Mouse (Mus musculus): ENCODE data around the gene Lcmt1. TPM values are rescaled to one million over a fixed set of nuclear protein-coding genes. Genes with fewer than 3 reads are reported as not detected.

Lcmt1 gene
- polyA plus RNA-seq, 1 experiment = 81.3 TPM

GRCm38 (mm10) chr7:123421958-123422357, 52.4 kb downstream of the Lcmt1 start:
- H3K27ac ChIP-seq (ENCODE audit: insufficient read depth, low read length) = no peak overlapping the region
- TF ChIP-seq POLR2A (IDR thresholded peaks at IDR 0.05; ENCODE audit: borderline replicate concordance, insufficient read depth, low read length) (no peak), CTCF (IDR thresholded peaks at IDR 0.05; ENCODE audit: borderline replicate concordance, insufficient read depth, low read depth, low read length) (no peak)
- DNase-seq = peak in 1 of 2 experiments; percentile 1
- no peak overlapping the region for H3K4me3 ChIP-seq (replicated peaks; ENCODE audit: insufficient read depth, low read depth, low read length)
- 96% methylated on average over 3 of the region's 3 CpGs for WGBS
- H3K27me3 ChIP-seq (ENCODE audit: control insufficient read depth, insufficient read depth, low read length) = no peaks in the 10 kb centered on the region
- H3K4me1 ChIP-seq (ENCODE audit: control insufficient read depth, insufficient read depth, low read length) = peaks cover 20% of the 10 kb centered on the region

GRCm38 (mm10) chr7:123424281-123424680, 54.7 kb downstream of the Lcmt1 start:
- no peak overlapping the region for H3K4me3 ChIP-seq (replicated peaks; ENCODE audit: insufficient read depth, low read depth, low read length)
- H3K27ac ChIP-seq (ENCODE audit: insufficient read depth, low read length) = no peak overlapping the region
- peak; percentile 23 to 39 for DNase-seq
- H3K4me1 ChIP-seq (ENCODE audit: control insufficient read depth, insufficient read depth, low read length) = peaks cover 16% of the 10 kb centered on the region
- TF ChIP-seq CTCF (IDR thresholded peaks at IDR 0.05; ENCODE audit: borderline replicate concordance, insufficient read depth, low read depth, low read length) (no peak), POLR2A (IDR thresholded peaks at IDR 0.05; ENCODE audit: borderline replicate concordance, insufficient read depth, low read length) (no peak)
- no peaks in the 10 kb centered on the region for H3K27me3 ChIP-seq (ENCODE audit: control insufficient read depth, insufficient read depth, low read length)
- 38% methylated on average over 6 of the region's 6 CpGs for WGBS

GRCm38 (mm10) chr7:123425134-123425757, 55.7 kb downstream of the Lcmt1 start:
- H3K27me3 ChIP-seq (ENCODE audit: control insufficient read depth, insufficient read depth, low read length) = no peaks in the 10 kb centered on the region
- peaks cover 11% of the 10 kb centered on the region for H3K4me1 ChIP-seq (ENCODE audit: control insufficient read depth, insufficient read depth, low read length)
- no peak overlapping the region for H3K27ac ChIP-seq (ENCODE audit: insufficient read depth, low read length)
- no peak overlapping the region for H3K4me3 ChIP-seq (replicated peaks; ENCODE audit: insufficient read depth, low read depth, low read length)
- peak; percentile 10 to 34 for DNase-seq
- 67% methylated on average over 6 of the region's 6 CpGs for WGBS
- TF ChIP-seq CTCF (IDR thresholded peaks at IDR 0.05; ENCODE audit: borderline replicate concordance, insufficient read depth, low read depth, low read length) (no peak), POLR2A (IDR thresholded peaks at IDR 0.05; ENCODE audit: borderline replicate concordance, insufficient read depth, low read length) (no peak)

- TF ChIP-seq CTCF (IDR thresholded peaks at IDR 0.05; ENCODE audit: borderline replicate concordance, insufficient read depth, low read depth, low read length) (no peak), POLR2A (IDR thresholded peaks at IDR 0.05; ENCODE audit: borderline replicate concordance, insufficient read depth, low read length) (no peak)
- 0 out of 2 replicates have a peak, but pooled peaks cover 5% of the 10 kb centered on the region for H3K4me1 ChIP-seq (ENCODE audit: control insufficient read depth, insufficient read depth, low read length)
- H3K27ac ChIP-seq (ENCODE audit: insufficient read depth, low read length) = no peak overlapping the region
- WGBS = 89% methylated on average over 8 of the region's 8 CpGs
- no peak overlapping the region for H3K4me3 ChIP-seq (replicated peaks; ENCODE audit: insufficient read depth, low read depth, low read length)
- no peaks in the 10 kb centered on the region for H3K27me3 ChIP-seq (ENCODE audit: control insufficient read depth, insufficient read depth, low read length)
- no peak for DNase-seq
Measured at GRCm38 (mm10) chr7:123429624-123430410, 60.2 kb downstream of the Lcmt1 start.

- WGBS = 91% methylated on average over 4 of the region's 4 CpGs
Measured at GRCm38 (mm10) chr7:123430411-123430705, 60.8 kb downstream of the Lcmt1 start.

GRCm38 (mm10) chr7:123431206-123431605, 61.6 kb downstream of the Lcmt1 start:
- Histone ChIP-seq H3K27me3 (ENCODE audit: control insufficient read depth, insufficient read depth, low read length) (no peaks in the 10 kb centered on the region), H3K4me1 (ENCODE audit: control insufficient read depth, insufficient read depth, low read length) (no peaks in the 10 kb centered on the region), H3K27ac (ENCODE audit: insufficient read depth, low read length) (no peak overlapping the region), H3K4me3 (replicated peaks; ENCODE audit: insufficient read depth, low read depth, low read length) (no peak overlapping the region)
- no peak for DNase-seq
- TF ChIP-seq POLR2A (IDR thresholded peaks at IDR 0.05; ENCODE audit: borderline replicate concordance, insufficient read depth, low read length) (no peak), CTCF (IDR thresholded peaks at IDR 0.05; ENCODE audit: borderline replicate concordance, insufficient read depth, low read depth, low read length) (no peak)
- 64% methylated on average over 4 of the region's 4 CpGs for WGBS

More at GRCm38 (mm10) chr7:123430411-123430705, 60.8 kb downstream of the Lcmt1 start:
- no peak for DNase-seq
- H3K27ac ChIP-seq (ENCODE audit: insufficient read depth, low read length) = no peak overlapping the region
- 0 out of 2 replicates have a peak, but pooled peaks cover 2% of the 10 kb centered on the region for H3K4me1 ChIP-seq (ENCODE audit: control insufficient read depth, insufficient read depth, low read length)
- no peaks in the 10 kb centered on the region for H3K27me3 ChIP-seq (ENCODE audit: control insufficient read depth, insufficient read depth, low read length)
- TF ChIP-seq CTCF (IDR thresholded peaks at IDR 0.05; ENCODE audit: borderline replicate concordance, insufficient read depth, low read depth, low read length) (no peak), POLR2A (IDR thresholded peaks at IDR 0.05; ENCODE audit: borderline replicate concordance, insufficient read depth, low read length) (no peak)
- H3K4me3 ChIP-seq (replicated peaks; ENCODE audit: insufficient read depth, low read depth, low read length) = no peak overlapping the region

- Histone ChIP-seq H3K27me3 (ENCODE audit: control insufficient read depth, insufficient read depth, low read length) (no peaks in the 10 kb centered on the region), H3K4me1 (ENCODE audit: control insufficient read depth, insufficient read depth, low read length) (no peaks in the 10 kb centered on the region), H3K4me3 (replicated peaks; ENCODE audit: insufficient read depth, low read depth, low read length) (no peak overlapping the region), H3K27ac (ENCODE audit: insufficient read depth, low read length) (no peak overlapping the region)
- WGBS = 76% methylated on average over 1 of the region's 1 CpGs
- TF ChIP-seq CTCF (IDR thresholded peaks at IDR 0.05; ENCODE audit: borderline replicate concordance, insufficient read depth, low read depth, low read length) = no peak
- DNase-seq = no peak
Measured at GRCm38 (mm10) chr7:123442079-123442478, 72.5 kb downstream of the Lcmt1 start.

GRCm38 (mm10) chr7:123448794-123449193, 79.2 kb downstream of the Lcmt1 start:
- WGBS = 93% methylated on average over 2 of the region's 2 CpGs
- Histone ChIP-seq H3K27ac (ENCODE audit: insufficient read depth, low read length) (no peak overlapping the region), H3K27me3 (ENCODE audit: control insufficient read depth, insufficient read depth, low read length) (no peaks in the 10 kb centered on the region), H3K4me3 (replicated peaks; ENCODE audit: insufficient read depth, low read depth, low read length) (no peak overlapping the region), H3K4me1 (ENCODE audit: control insufficient read depth, insufficient read depth, low read length) (no peaks in the 10 kb centered on the region)
- TF ChIP-seq CTCF (IDR thresholded peaks at IDR 0.05; ENCODE audit: borderline replicate concordance, insufficient read depth, low read depth, low read length) (no peak), POLR2A (IDR thresholded peaks at IDR 0.05; ENCODE audit: borderline replicate concordance, insufficient read depth, low read length) (no peak)
- DNase-seq = no peak

Data from cerebellum, adult 2 months (tissue).